Mouse (Mus musculus) megakaryocyte, embryonic 14.5 days (primary cell): ENCODE measurements at regions not wholly inside any gene's neighbourhood (a gene's known extent, or its start where the extent isn't known, plus 50 kb on each side); places are given as distances from the start of the nearest gene placed in this dataset.

ENCODE experiments used
- FLI1 ChIP-seq: IDR thresholded peaks from 2 replicates; pipeline ENCODE4 v1.6.1; 2012; ENCODE audit warnings: low read length, inconsistent platforms, mixed read lengths
- GATA1 ChIP-seq: IDR thresholded peaks from 3 replicates; pipeline ENCODE4 v1.6.1; 2012; ENCODE audit warnings: mixed read lengths, low read length, inconsistent platforms, borderline replicate concordance

DNA sequence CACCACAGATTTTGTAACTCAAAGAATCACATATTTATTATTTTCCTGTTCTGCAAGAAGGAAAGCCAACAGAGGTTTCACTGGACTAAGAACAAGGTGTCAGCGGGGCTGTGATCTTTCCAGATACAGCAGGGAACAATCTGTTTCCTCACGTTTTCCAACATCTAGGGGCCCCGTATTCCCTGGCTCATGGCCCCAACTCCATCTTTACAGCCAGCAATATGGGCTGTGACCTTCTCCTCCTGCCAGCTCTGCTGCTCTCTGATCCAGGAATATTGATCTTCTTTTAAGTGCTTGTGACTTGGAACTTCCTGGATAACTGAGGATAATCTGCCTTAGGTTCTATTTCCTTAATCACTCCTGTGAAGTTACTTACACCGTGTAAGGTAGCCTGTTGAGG, 352.7 kb upstream of the Cdh5 start:
- TF ChIP-seq FLI1, result no peak
- no peak for TF ChIP-seq GATA1
